Mouse (Mus musculus) mesoderm, embryonic 11.5 days (tissue): ENCODE results near the gene Angptl4.

Experiments used
- DNase-seq: peaks from one replicate; pipeline ENCODE4 v3.0.0-alpha.2; 2012; ENCODE audit warnings: low read depth, low spot score

The Angptl4 gene

DNA sequence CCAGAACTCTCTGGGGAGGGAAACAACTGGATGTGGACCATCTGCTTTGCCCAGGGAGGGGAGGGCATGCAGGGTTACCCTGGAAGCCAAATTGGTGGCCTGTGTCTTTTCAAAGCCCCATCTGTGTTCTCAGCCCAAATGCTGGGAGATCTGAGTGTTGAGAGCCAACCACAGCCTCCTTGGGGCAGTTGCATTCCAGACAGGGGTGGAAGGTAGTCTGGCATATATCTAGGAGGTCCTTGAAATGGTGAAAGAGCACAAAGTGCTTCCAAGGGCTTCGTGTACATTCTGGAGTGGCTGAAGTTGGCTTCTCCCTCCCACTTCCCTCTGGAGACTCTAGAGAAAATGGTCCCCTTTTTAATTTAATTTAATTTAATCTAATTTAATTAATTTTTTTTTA is 23.1 kb upstream of the Angptl4 start:
- DNase-seq, result no peak

DNA sequence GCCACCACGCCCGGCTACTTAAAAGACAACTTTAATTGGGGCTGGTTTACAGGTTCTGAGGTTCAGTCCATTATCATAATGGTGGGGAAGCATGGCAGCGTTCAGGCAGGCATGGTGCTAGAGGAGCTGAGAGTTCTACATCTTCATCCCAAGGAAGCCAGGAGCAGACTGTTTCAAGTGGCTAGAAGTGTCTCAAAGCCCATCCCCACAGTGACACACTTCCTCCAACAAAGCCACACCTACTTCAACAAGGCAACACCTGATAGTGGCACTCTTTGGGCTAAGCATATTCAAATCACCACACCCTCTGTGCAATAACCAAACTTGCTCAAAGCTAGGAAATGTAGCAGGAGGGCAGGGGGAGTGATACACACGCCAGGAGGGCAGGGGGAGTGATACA is 22.6 kb upstream of the Angptl4 start:
- no peak for DNase-seq

DNA sequence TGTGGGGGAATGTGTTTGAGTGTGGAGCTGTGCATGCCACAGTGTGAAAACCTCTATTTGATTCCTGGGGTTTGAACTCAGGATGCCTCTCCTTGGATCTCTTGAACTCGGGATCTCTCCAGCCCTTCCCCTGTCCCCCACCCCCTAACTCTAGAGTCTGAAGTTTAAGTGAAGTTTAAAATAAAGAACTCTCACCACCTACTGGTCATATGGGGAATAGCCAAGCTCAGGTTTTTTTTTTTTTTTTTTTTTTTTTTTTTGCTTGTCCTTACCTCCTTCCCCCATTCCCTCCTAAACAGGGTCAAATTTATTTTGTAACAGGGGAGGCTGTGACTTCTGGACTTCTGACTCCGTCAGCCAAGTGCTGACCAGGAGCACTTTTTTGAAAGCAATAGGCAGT is 20.6 kb upstream of the Angptl4 start:
- DNase-seq, result no peak

DNA sequence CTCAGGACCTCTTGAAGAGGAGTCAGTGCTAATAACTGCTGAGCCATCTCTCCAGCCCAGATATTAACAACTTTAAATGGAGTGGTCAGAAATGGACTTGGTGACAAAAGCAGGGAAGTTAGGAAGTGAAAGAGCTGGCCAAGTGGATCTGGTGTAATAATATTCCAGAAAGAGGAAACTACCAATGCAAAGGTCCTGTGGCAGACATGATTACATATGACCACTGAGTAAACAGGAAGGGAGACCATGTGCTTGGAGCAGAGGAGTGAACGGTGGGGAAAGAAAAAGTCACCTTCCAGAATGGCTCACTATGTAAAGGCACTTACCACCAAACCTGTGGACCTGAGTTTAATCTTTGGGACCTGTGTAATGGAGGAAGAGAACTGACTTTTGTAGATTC is 17.6 kb upstream of the Angptl4 start:
- no peak for DNase-seq

DNA sequence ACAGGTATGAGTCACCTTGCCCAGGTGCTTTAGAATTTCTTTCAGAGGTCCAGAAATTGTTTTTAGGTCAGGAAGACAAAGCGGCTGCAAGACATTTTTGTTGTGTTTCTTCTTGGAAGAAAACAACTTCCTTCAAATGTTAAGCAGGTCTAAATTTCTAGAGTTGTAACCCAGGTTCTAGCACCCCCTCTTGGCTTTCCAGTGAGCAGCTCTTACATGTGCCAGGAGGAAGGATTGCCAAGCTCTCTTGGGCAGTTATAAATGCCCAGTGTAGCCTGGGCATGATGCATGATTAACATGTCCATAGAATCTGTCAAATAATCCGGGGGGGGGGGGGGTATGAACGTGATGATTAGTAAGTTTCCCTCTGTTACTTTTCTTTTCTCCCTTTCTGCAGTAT is 16.7 kb upstream of the Angptl4 start:
- no peak for DNase-seq

DNA sequence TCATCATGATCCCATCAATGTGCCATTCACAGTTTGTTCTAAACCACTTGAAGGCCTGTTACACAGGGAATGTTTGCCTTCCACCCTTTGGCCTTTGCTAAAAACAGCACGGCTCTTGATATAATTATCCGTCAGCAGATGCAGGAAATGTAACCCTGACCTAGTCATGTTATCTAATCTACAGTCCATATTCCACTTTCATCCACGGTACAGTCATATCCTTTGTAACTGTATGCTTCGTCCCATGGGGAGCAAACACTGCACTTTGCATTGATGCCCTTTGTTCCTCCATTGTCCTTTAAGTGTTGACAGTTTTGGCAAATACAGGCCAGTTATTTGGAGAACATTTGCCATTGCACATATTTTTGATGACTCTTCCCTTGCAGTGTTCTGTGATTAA is 7.1 kb upstream of the Angptl4 start:
- no peak for DNase-seq

DNA sequence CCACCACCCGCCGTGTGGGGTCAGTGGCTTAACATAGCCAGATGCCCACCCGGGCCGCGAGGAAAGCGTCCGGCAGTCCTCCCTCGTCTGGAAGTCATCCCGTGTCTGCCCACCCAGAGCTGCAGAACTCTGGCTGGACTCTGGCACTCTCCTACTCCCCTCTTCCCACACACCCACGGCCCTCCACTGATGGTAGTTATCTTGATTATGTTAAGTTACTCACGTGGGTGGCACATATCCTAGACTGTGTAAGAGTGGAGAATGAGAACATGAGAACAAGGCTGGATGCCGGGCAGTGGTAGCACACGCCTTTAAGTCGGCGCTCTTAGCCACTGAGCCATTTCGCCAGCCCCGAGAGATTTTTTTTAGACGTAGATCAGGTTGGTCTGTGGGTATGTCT is 4.7 kb upstream of the Angptl4 start:
- DNase-seq, result no peak

DNA sequence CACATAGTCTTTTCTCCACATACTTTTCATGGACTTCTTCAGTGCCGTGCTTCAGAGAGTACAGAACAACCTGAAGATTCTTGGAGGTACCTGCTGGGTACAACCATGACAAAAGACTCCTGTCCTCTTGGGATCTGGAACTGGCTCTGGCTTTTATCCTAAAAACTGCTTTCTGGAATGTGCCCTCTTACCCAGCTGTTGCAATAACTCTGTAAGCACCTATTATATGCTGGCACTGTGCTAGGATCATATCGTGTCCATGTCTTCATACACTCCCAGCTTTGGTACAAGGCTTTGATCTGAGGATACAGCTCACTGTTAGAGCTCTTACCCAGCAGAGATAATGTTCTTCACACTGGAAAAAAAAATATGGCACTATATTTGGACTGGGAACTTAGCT is 3.3 kb upstream of the Angptl4 start:
- DNase-seq, result no peak

DNA sequence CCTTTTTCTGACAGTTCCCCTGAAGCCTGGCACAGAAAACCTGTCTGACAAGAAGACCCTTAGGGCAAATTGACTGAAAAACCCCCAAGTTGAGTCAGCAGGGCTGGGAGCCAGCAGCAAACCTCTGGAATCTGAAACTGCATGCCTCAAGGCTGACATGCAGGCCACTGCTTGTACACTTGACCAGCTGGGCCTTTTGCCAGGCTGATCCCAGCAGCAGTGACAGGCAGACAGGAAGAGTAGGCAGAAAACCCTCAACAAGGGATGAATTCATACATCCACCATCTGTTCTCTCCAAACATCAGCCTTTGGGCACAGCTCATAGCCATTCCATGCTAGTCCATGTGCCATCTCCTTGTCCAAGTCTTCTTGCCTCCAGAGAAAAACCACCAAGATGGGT is 1.8 kb upstream of the Angptl4 start:
- DNase-seq, result no peak

DNA sequence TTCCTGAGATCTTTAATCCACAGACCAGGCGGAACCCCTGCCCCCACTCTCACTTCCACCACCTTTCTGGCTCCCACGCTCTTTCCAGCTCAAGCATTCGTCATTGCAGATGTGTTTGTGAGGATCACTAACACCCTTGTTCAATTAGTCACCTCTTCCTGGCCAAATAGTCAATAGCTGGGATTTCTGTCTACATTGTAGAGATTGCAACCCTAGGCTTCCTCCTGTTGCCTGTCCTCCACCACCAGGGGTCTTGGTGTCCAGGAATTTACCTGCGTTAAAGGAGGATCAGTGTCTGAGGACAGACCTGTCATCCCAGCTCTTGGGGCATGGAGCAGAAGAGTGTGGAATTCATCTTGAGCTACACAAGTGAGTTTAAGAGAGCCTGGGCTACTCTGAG is 437 bp upstream of the Angptl4 start:
- no peak for DNase-seq

DNA sequence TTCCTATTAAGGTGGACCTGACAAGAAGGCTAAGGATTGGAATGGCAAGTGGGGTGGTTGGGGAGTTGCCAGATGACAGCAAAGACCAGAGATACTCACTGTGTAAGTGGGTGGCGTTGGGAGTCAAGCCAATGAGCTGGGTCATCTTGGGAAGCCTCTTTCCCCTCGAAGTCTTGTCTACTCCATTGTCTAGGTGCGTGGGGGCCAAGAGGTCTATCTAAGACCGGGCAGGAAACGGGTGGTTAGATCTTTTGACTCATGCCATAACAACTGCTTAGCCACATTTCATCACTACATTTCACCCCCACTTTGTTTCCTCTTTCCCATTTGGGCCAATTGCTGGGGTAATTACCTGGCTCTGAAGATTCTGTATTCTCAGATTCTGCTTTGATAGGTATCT is 1.2 kb downstream of the Angptl4 start:
- no peak for DNase-seq

DNA sequence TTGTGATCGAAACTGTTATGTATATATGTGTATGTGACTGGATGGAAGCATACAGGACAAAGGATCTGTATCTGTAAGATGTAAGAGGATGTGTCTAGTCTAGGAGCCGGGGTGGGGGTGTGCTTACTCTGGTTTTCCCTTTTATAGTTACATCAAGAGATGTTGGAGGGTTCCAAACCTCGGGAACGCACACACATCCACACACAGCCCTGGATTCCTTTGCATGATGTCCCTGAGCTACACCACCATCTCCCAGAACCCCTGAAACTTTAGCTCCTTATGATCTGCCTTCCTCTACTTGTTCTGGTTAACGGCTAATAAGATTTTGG is 1.7 kb downstream of the Angptl4 start:
- no peak for DNase-seq

DNA sequence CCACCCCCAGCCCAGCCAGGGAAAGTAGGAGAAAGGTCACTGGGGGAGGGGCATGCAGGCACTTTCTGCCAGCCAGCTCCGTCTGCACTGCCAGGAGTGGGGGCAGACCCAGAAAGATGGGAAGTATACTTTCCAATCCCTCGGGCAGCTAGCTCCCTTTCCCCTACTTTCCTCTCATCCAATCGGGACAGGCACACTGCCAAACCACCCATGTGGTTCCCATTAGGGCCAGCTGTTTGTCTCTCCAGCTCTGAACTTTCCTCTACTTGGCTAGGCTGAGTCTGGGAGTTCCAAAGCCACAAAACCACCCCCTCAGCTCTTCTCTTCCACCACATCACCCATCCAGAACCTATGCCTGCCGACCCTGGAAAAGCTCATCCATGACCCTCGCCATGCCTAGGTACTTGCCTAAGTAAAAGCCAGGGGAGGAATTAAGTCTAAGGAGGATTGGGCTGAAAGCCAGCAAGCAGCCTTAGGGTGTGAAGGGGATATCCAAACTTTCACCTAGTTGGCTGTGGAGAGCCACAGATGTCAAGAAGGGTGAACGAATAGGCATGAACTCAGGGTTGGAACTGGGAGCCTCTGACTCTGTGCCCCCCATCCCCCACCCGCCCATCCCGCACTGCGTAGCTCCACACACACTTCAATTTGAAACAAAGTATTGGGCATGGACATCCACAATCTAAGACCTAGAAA is 2.2 kb downstream of the Angptl4 start:
- DNase-seq, result peak; percentile 85

DNA sequence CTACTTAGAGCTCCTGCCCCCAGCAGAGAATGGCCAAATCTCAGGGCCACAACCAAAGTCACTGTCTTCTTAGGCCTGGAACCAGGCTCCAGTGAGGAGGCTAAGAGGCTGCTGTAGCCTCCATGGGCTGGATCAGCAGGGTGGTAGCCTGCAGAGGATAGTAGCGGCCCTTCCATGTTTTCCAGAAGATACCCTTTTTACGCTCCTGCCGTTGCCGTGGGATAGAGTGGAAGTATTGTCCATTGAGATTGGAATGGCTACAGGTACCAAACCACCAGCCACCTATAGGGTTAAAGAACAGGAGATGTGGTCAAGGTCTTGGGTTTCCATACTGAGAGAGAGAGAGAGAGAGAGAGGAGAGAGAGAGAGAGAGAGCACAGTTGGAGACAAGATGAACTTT is 6.3 kb downstream of the Angptl4 start:
- DNase-seq, result no peak

DNA sequence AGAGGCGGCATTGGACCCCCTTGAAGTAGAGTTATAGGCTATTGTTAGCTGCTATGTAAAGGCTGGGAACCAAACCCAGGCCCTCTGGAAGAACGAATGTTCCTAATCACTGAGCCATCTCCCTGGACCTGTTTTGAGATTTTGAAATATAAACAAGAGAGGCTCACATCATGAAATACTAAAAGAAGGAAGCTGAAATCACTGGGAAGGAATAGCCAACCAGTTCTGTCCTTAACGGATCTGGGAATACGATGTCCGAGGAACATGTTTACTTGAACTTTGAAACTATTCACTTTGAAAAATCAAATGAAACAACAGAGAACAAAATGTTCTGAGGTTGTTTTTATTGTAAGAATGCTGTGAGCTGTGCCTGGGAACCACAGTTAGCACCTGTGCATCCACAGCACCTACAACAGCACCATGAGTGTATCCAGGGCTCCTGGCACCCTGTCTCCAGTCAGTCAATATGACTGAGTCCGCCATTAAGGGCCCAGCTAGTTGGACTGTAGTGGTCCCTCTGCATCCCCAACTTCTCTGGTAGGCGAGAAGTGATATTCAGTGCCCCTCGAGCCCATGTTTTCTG is 7.0 kb downstream of the Angptl4 start:
- no peak for DNase-seq

DNA sequence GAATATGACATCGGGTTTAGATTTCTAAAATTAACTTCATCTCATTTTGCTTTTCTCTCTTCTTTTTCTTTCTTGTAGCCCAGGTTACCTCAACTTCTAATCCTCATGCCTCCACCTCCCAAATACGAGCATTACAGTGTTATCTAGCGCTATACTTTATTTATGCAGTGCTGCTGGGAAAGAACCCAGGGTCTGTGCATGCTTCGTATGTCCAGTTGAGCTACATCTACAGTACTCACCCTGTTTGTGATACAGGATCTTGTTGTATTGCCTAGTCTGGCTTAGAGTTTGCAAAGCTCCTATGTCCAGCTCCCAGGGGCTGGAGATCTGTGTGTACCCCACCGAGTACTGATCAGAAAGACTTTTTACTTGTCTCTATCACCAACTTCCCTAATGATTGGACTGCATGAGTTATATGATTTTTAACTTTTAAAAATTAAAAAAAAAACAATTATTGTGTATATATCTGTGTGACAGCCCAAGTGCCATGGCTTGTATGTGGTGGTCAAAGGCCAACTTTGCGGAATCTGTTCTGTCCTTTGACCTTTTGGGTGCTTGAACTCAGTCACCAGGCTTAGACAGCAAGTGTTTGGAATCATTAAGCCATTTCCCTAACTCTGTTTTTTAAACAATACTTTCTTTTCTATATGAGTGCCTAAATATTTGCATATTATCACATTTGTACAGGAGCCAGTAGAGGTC is 7.6 kb downstream of the Angptl4 start:
- no peak for DNase-seq

DNA sequence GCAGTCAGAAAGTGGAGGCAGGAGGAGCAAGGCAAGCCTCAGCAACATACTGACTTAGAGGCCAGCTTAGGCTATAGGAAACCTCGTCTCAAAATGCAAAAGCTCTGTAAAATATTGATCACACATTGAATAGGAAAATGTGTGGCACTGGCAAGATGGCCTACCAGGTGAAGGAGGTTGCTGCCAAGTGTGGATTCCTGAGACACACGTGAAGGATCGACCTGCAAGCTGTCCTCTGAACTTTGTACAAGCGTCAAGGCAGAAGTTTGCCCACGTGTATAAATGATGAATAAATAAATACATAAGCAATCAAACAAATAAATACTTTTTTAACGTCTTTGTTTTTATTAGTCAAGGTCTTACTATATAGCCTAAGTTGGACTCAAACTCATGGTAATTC is 8.2 kb downstream of the Angptl4 start:
- no peak for DNase-seq

DNA sequence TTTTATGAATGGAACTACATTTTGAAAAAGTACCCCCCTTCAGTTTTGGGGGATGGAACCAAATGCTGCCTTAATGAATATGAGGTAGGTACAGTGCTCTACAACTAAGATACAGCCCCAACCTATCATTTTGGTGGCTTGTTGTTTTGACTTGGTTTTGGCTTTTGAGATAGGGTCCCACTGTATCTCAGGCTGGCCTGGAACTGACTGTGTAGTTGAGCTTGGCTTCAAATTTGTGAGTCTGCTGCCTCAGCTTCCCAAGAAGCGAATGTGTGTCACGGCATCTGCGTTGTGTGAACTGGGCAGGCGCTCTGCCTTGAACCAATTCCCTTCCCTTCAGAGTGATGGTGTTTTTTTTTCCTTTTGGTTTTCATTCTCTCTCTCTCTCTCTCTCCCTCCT is 10.0 kb downstream of the Angptl4 start:
- DNase-seq, result no peak

DNA sequence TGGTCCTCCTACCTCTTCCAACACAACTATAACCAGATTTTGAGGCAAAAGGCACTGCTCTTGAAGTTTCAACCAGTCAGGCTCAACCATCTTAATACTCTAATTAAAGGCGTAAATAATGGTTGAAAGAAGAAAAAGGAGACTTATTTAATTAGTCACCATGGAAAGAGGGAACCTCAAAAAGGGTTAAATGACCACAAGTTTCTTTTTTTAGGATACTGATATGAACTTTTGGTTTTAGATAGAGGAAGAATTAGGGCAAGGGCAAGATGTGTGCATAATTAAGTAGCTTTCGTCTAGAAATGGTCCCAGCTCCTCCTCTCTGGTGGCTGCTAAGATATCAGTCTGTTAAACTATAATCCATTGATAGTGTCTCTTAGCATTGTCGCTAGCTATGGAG is 15.2 kb downstream of the Angptl4 start:
- no peak for DNase-seq

DNA sequence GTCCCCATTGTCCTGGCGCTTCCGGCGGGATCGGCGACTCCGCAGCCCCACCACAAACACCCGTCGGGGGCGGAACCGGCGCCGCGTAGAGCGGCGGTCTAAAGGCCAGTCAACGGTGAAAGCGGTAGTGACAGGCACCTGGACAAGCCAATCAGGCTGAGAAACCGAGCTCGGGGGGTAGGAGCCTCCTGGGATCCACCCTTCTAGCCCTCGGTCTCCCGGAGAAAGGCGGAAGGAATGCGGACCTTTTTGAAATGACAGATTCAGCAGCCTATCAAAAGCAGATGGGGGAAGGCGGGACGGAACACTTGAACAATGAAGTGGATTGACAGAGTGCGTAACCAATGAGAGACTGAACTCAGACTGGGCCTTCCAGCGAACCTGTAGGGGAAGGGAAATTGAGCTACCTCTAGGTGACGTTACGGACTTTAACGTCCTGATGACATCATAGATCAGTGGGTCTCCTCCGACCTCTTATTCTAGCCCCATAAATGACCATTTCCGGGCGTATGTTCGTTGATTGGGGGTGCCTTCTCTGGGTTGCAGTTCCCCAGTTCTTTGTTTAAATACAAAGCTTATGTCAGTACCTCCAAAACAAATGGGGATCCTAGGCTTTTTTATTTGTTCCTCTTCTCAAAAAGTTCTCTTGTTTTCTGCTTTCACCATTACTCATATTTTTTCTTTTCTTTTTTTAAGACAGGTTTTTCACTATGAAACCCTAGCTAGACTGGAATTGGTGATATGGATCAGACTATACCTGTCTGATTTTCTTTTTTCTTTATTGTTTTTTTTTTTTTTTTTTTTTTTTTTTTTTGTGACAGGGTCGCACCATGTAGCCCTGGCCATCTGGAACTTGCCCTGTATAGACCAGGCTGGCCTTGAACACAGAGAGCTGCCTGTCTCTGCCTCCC is 21.1 kb downstream of the Angptl4 start, which contains the start of gene Rab11b:
Gene Rab11b (minus strand): TSS at position 276 of the 911 bp plus-strand sequence.
- peak; percentile 100 for DNase-seq

DNA sequence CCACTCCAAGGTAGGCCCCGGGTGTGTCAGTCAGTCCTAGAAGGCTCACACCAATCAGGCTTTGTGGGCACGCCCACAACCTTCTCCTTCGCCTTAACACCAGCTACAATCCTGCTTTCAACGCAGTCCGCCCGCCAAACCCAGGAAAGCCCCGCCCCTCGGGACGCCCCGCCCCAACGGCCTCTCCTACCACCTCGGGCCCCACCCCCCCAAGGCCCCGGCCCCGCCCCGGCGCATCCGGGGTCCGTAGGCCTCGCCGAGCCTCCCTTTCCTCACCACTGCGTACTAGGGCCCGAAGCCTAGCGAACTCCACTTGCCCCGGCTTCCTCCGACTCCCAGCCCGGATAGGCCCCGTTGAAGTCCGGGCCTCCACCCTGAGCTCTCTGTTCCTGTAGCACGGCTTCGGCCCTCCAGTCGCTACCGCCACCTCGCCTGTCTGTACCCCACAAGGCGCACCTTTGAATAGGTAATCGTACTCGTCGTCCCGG is 21.8 kb downstream of the Angptl4 start:
- DNase-seq, result peak; percentile 89

DNA sequence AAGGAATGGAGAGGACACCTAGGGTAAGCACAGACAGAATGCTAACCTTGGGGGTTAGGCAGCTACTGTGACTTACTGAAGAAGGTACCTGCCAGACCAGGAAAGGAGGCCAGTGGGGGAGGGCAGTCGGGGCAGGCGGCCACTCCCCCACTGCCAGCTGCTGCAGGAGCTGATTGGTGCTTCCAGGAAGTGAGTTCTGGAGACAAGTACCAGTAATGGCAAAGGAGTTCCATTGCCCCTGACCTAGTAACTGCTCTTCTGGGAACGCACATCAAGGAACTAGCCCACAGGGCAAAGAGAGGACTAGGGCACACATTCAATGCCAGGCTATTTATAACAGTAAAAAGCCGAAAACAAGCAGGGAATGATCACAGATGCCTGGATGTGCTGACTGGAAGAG is 24.4 kb downstream of the Angptl4 start:
- no peak for DNase-seq
